Mouse (Mus musculus): Measurements from ENCODE around the gene a. TPM values are rescaled to one million over a fixed set of nuclear protein-coding genes. Genes with fewer than 3 reads are reported as not detected.
A peak's percentile ranks its signal among the peaks of the same experiment; 100 is the strongest.

The a gene
- polyA plus RNA-seq, 1 experiment = not detected

GRCm38 (mm10) chr2:154769930-154770329, 21.3 kb upstream of the a start, which contains the start of gene Gm14214:
TSS of gene Gm14214 (minus strand) at chr2:154770030.
- Histone ChIP-seq H3K4me1 (ENCODE audit: control insufficient read depth, insufficient read depth, insufficient read length, low read length) (no peaks in the 10 kb centered on the region), H3K4me3 (ENCODE audit: insufficient read depth, low read depth, low read length) (no peak within 1 kb of the TSS), H3K27ac (replicated peaks; ENCODE audit: low read depth, low read length) (no peak within 1 kb of the TSS)

- no peak overlapping the region for H3K4me3 ChIP-seq (ENCODE audit: insufficient read depth, low read depth, low read length)
- no peak overlapping the region for H3K27ac ChIP-seq (replicated peaks; ENCODE audit: low read depth, low read length)
- H3K4me1 ChIP-seq (ENCODE audit: control insufficient read depth, insufficient read depth, insufficient read length, low read length) = no peaks in the 10 kb centered on the region
These were observed 19.6 kb upstream of the a start for GRCm38 (mm10) chr2:154771604-154772003.

GRCm38 (mm10) chr2:154774032-154774431, 17.2 kb upstream of the a start:
- Histone ChIP-seq H3K4me3 (ENCODE audit: insufficient read depth, low read depth, low read length) (no peak overlapping the region), H3K4me1 (ENCODE audit: control insufficient read depth, insufficient read depth, insufficient read length, low read length) (no peaks in the 10 kb centered on the region), H3K27ac (replicated peaks; ENCODE audit: low read depth, low read length) (no peak overlapping the region)

GRCm38 (mm10) chr2:154776496-154776895, 14.7 kb upstream of the a start:
- H3K4me1 ChIP-seq (ENCODE audit: control insufficient read depth, insufficient read depth, insufficient read length, low read length) = no peaks in the 10 kb centered on the region
- no peak overlapping the region; the same call in 1 of the 2 replicates for H3K27ac ChIP-seq (replicated peaks; ENCODE audit: low read depth, low read length)
- H3K4me3 ChIP-seq (ENCODE audit: insufficient read depth, low read depth, low read length) = no peak overlapping the region

- H3K27ac ChIP-seq (replicated peaks; ENCODE audit: low read depth, low read length) = no peak overlapping the region
- no peaks in the 10 kb centered on the region for H3K4me1 ChIP-seq (ENCODE audit: control insufficient read depth, insufficient read depth, insufficient read length, low read length)
- H3K4me3 ChIP-seq (ENCODE audit: insufficient read depth, low read depth, low read length) = no peak overlapping the region
These were observed 11.6 kb upstream of the a start for GRCm38 (mm10) chr2:154779648-154780047.

- H3K27ac ChIP-seq (replicated peaks; ENCODE audit: low read depth, low read length) = no peak overlapping the region
- no peak overlapping the region for H3K4me3 ChIP-seq (ENCODE audit: insufficient read depth, low read depth, low read length)
- H3K4me1 ChIP-seq (ENCODE audit: control insufficient read depth, insufficient read depth, insufficient read length, low read length) = no peaks in the 10 kb centered on the region
These were observed 8.8 kb upstream of the a start for GRCm38 (mm10) chr2:154782361-154782760.

- H3K4me1 ChIP-seq (ENCODE audit: control insufficient read depth, insufficient read depth, insufficient read length, low read length) = no peaks in the 10 kb centered on the region
- no peak overlapping the region for H3K27ac ChIP-seq (replicated peaks; ENCODE audit: low read depth, low read length)
- no peak overlapping the region for H3K4me3 ChIP-seq (ENCODE audit: insufficient read depth, low read depth, low read length)
These were observed 8.1 kb upstream of the a start for GRCm38 (mm10) chr2:154782856-154783650.

GRCm38 (mm10) chr2:154785284-154785683, 5.9 kb upstream of the a start:
- Histone ChIP-seq H3K4me1 (ENCODE audit: control insufficient read depth, insufficient read depth, insufficient read length, low read length) (0 out of 2 replicates have a peak, but pooled peaks cover 2% of the 10 kb centered on the region), H3K27ac (replicated peaks; ENCODE audit: low read depth, low read length) (no peak overlapping the region), H3K4me3 (ENCODE audit: insufficient read depth, low read depth, low read length) (no peak overlapping the region)

- Histone ChIP-seq H3K4me3 (ENCODE audit: insufficient read depth, low read depth, low read length) (no peak overlapping the region), H3K4me1 (ENCODE audit: control insufficient read depth, insufficient read depth, insufficient read length, low read length) (0 out of 2 replicates have a peak, but pooled peaks cover 2% of the 10 kb centered on the region), H3K27ac (replicated peaks; ENCODE audit: low read depth, low read length) (no peak overlapping the region)
These were observed 5.0 kb upstream of the a start for GRCm38 (mm10) chr2:154786187-154786586.

GRCm38 (mm10) chr2:154786776-154787175, 4.4 kb upstream of the a start:
- Histone ChIP-seq H3K4me3 (ENCODE audit: insufficient read depth, low read depth, low read length) (no peak overlapping the region), H3K4me1 (ENCODE audit: control insufficient read depth, insufficient read depth, insufficient read length, low read length) (0 out of 2 replicates have a peak, but pooled peaks cover 2% of the 10 kb centered on the region), H3K27ac (replicated peaks; ENCODE audit: low read depth, low read length) (no peak overlapping the region)

GRCm38 (mm10) chr2:154789381-154789780, 1.8 kb upstream of the a start:
- Histone ChIP-seq H3K4me1 (ENCODE audit: control insufficient read depth, insufficient read depth, insufficient read length, low read length) (peaks cover 11% of the 10 kb centered on the region; the same call in 1 of the 2 replicates), H3K27ac (replicated peaks; ENCODE audit: low read depth, low read length) (no peak overlapping the region), H3K4me3 (ENCODE audit: insufficient read depth, low read depth, low read length) (no peak overlapping the region)

- no peak overlapping the region for H3K27ac ChIP-seq (replicated peaks; ENCODE audit: low read depth, low read length)
- H3K4me3 ChIP-seq (ENCODE audit: insufficient read depth, low read depth, low read length) = peak overlapping the region; percentile 51
- peaks cover 11% of the 10 kb centered on the region; the same call in 1 of the 2 replicates for H3K4me1 ChIP-seq (ENCODE audit: control insufficient read depth, insufficient read depth, insufficient read length, low read length)
These were observed 1.1 kb upstream of the a start for GRCm38 (mm10) chr2:154789977-154790655.

- H3K27ac ChIP-seq (replicated peaks; ENCODE audit: low read depth, low read length) = peak overlapping the region; percentile 56
- H3K4me1 ChIP-seq (ENCODE audit: control insufficient read depth, insufficient read depth, insufficient read length, low read length) = peaks cover 11% of the 10 kb centered on the region; the same call in 1 of the 2 replicates
- H3K4me3 ChIP-seq (ENCODE audit: insufficient read depth, low read depth, low read length) = peak overlapping the region; percentile 70
These were observed 750 bp downstream of the a start for GRCm38 (mm10) chr2:154791661-154792642.

GRCm38 (mm10) chr2:154803372-154803771, 12.2 kb downstream of the a start:
- Histone ChIP-seq H3K4me3 (ENCODE audit: insufficient read depth, low read depth, low read length) (no peak overlapping the region), H3K4me1 (ENCODE audit: control insufficient read depth, insufficient read depth, insufficient read length, low read length) (peaks cover 8% of the 10 kb centered on the region; the same call in 1 of the 2 replicates), H3K27ac (replicated peaks; ENCODE audit: low read depth, low read length) (no peak overlapping the region)
